Mouse (Mus musculus) limb, embryonic 13.5 days (tissue): Measurements from ENCODE around the gene Gm10197. TPM values are rescaled to one million over a fixed set of nuclear protein-coding genes. Genes with fewer than 3 reads are reported as not detected.
"Not testable (repeated sequence)": the region's sequence is repeated elsewhere in the genome, so short reads cannot be mapped to it uniquely, and the experiment has no call there.

Experiments used
- ATAC-seq: fragments of 200-750 bp; cut with Nextera tagmentation; 2 replicates; pipeline ENCODE4 v1.8.0; 2017; ENCODE audit warnings: low read depth, moderate number of reproducible peaks, moderate TSS enrichment; ENCODE audit not compliant: low FRiP score
- H3K27ac ChIP-seq: fragments of 300-500 bp; sonication (generic); 2 replicates; pipeline ENCODE4 v1.5.1; 2015; ENCODE audit warnings: inconsistent platforms, mild to moderate bottlenecking, moderate library complexity
- H3K27me3 ChIP-seq: fragments of 300-500 bp; sonication (generic); 2 replicates; pipeline ENCODE4 v1.6.1; 2015; ENCODE audit warnings: mild to moderate bottlenecking, inconsistent platforms
- H3K36me3 ChIP-seq: fragments of 300-500 bp; sonication (generic); 2 replicates; pipeline ENCODE4 v1.6.1; 2015; ENCODE audit warnings: inconsistent platforms, mild to moderate bottlenecking, moderate library complexity
- H3K4me1 ChIP-seq: fragments of 300-500 bp; sonication (generic); 2 replicates; pipeline ENCODE4 v1.6.1; 2015; ENCODE audit warnings: inconsistent platforms
- H3K4me2 ChIP-seq: fragments of 300-500 bp; sonication (generic); replicated peaks from 2 replicates; pipeline ENCODE4 v1.6.1; 2015; ENCODE audit warnings: inconsistent platforms, mild to moderate bottlenecking, moderate library complexity
- H3K4me3 ChIP-seq: fragments of 300-500 bp; sonication (generic); 2 replicates; pipeline ENCODE4 v1.5.1; 2015; ENCODE audit warnings: moderate library complexity, mild to moderate bottlenecking, inconsistent platforms
- H3K9ac ChIP-seq: fragments of 300-500 bp; sonication (generic); 2 replicates; pipeline ENCODE4 v1.6.1; 2015; ENCODE audit warnings: mild to moderate bottlenecking, inconsistent platforms
- H3K9me3 ChIP-seq: fragments of 300-500 bp; sonication (generic); 2 replicates; pipeline ENCODE4 v1.6.1; 2016; ENCODE audit warnings: inconsistent platforms
- WGBS: fragments of 180-500 bp; shearing (Covaris S2); methylation state at CpG from one replicate; pipeline ENCODE4 v1.1.7; 2015; 5-methylcytosine and 5-hydroxymethylcytosine counted together
- polyA plus RNA-seq: library from polyadenylated mRNA; unstranded; fragments of >200 nt; fragmentation: Nextera tagmentation; extraction: Ambion mirVana; gene quantifications from 2 replicates; pipeline ENCODE4 v1.2.1, GENCODE M21; 2015

Gene Gm10197
- polyA plus RNA-seq, 1 experiment from 2014 or later = not detected

GRCm38 (mm10) chr19:53404837-53405356, 33.3 kb upstream of the Gm10197 start:
- no peak overlapping the region for H3K4me2 ChIP-seq
- ATAC-seq = no peak
- 85% methylated on average over 18 of the region's 18 CpGs for WGBS
- no peak overlapping the region for H3K4me3 ChIP-seq
- H3K9me3 ChIP-seq = no peaks in the 10 kb centered on the region
- H3K27me3 ChIP-seq = no peaks in the 10 kb centered on the region
- H3K27ac ChIP-seq = no peak overlapping the region
- H3K4me1 ChIP-seq = peaks cover 1% of the 10 kb centered on the region; the same call in 1 of the 2 replicates
- no peaks in the 10 kb centered on the region for H3K36me3 ChIP-seq
- H3K9ac ChIP-seq = no peak overlapping the region

DNA sequence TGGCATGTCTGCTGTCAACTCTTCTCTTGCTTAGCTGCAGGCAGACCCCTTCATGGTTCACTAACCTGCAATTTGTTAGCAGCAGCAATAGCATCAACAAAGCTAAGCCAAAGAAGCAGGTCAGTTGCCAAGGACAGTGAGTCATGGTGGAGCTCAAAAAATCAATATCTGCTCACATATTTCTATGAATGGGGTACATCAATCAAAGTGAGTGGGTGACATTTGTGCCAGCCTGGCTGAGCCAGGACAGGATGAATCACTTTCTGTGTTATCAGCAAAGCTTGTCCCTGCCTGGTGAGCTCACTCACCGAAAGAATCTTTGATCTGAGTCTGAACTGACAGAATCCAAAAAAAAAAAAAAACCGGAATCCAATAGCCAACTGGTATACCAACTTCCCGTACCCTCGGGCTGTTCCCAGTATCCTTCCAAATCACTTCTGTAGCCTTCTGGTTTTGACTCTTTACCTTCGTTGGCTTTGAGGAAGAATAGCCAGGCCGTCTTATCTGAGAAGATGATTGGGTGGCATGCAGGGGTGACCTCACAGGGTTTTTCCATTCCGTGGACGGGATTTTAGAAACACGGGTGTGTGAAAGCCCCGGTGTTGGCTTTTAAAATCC, 32.8 kb upstream of the Gm10197 start:
- no peaks in the 10 kb centered on the region for H3K4me1 ChIP-seq
- ATAC-seq = no peak
- H3K36me3 ChIP-seq = no peaks in the 10 kb centered on the region
- no peaks in the 10 kb centered on the region for H3K9me3 ChIP-seq
- no peak overlapping the region for H3K4me3 ChIP-seq
- WGBS = 93% methylated on average over 10 of the region's 10 CpGs
- no peak overlapping the region for H3K4me2 ChIP-seq
- H3K27ac ChIP-seq = no peak overlapping the region
- no peaks in the 10 kb centered on the region for H3K27me3 ChIP-seq
- no peak overlapping the region for H3K9ac ChIP-seq

DNA sequence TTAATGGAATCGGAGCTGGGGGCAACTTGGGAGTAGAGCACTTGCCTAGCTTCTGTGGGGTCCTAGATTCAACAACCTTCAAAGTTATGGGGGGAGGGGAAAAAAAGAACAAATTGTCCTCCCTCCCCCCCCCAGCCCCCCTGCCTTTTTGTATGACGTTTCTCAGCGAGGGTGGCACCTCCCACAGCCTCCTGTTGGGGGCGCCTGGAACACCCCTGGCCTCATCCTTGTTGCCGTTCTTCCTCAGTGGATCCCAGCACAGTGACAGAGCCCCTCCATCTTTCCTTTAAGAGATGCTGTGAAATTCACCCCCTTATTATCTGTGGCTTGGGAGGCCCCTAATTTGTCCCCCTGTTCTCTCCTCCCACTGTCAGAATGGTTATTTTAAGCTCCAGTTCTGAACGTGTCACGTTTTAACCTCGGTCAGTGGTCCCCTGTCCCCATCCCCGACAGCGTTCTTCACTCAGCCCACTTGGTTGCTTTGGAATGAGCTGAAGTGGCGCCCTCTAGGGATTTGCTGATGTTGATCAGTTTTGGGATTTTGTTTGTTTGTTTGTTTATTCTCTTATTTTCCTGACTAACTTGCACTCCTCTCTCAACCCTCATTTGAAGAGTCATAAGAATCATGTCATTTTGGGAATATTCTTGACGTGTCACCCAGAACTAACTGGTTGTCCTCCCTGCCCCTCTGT, 31.3 kb upstream of the Gm10197 start:
- ATAC-seq = no peak
- H3K4me3 ChIP-seq = no peak overlapping the region

GRCm38 (mm10) chr19:53400332-53401110, 29.0 kb upstream of the Gm10197 start:
- no peaks in the 10 kb centered on the region for H3K36me3 ChIP-seq
- no peak overlapping the region for H3K9ac ChIP-seq
- WGBS = 87% methylated on average over 16 of the region's 16 CpGs
- no peak for ATAC-seq
- no peak overlapping the region for H3K4me2 ChIP-seq
- H3K27ac ChIP-seq = no peak overlapping the region
- no peaks in the 10 kb centered on the region for H3K9me3 ChIP-seq
- no peak overlapping the region for H3K4me3 ChIP-seq
- no peaks in the 10 kb centered on the region for H3K27me3 ChIP-seq
- H3K4me1 ChIP-seq = no peaks in the 10 kb centered on the region

More for the DNA sequence above, 31.3 kb upstream of the Gm10197 start:
- 50% methylated on average over 12 of the region's 12 CpGs for WGBS
- Histone ChIP-seq H3K4me1 (no peaks in the 10 kb centered on the region), H3K27me3 (no peaks in the 10 kb centered on the region), H3K36me3 (no peaks in the 10 kb centered on the region), H3K27ac (no peak overlapping the region), H3K9me3 (no peaks in the 10 kb centered on the region), H3K4me2 (no peak overlapping the region), H3K9ac (no peak overlapping the region)

DNA sequence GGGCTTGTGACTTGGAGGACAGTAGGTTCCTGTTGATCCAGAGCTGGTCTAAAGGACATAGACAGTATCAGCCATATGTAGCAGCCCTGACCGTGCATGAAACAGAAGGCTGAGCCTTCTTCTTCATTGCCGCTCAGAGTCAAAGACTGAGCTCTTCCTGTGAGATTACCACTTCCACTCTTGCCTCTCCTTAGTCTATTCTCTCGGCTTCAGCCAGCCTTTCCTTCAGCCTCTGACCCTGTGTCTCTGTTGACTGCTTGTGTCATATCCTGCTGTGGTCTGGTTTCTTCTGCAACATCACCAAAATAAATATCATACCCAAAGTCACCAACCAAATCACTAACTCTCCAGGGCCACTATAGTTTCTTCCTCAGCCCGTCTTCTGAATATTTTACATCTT, 27.6 kb upstream of the Gm10197 start:
- WGBS = 83% methylated on average over 4 of the region's 4 CpGs
- Histone ChIP-seq H3K27me3 (no peaks in the 10 kb centered on the region), H3K4me2 (no peak overlapping the region), H3K4me1 (no peaks in the 10 kb centered on the region), H3K27ac (no peak overlapping the region), H3K36me3 (no peaks in the 10 kb centered on the region), H3K9ac (no peak overlapping the region), H3K4me3 (no peak overlapping the region), H3K9me3 (no peaks in the 10 kb centered on the region)
- ATAC-seq = no peak

GRCm38 (mm10) chr19:53397451-53398233, 26.1 kb upstream of the Gm10197 start:
- no peak overlapping the region for H3K4me3 ChIP-seq
- no peak for ATAC-seq
- H3K4me1 ChIP-seq = no peaks in the 10 kb centered on the region
- H3K36me3 ChIP-seq = no peaks in the 10 kb centered on the region
- no peak overlapping the region for H3K9ac ChIP-seq
- H3K4me2 ChIP-seq = no peak overlapping the region
- no peaks in the 10 kb centered on the region for H3K27me3 ChIP-seq
- H3K9me3 ChIP-seq = no peaks in the 10 kb centered on the region
- H3K27ac ChIP-seq = no peak overlapping the region
- WGBS = 74% methylated on average over 12 of the region's 12 CpGs

GRCm38 (mm10) chr19:53395805-53396204, 24.2 kb upstream of the Gm10197 start:
- not testable (repeated sequence) for H3K27me3 ChIP-seq, H3K9ac ChIP-seq, H3K4me1 ChIP-seq, H3K4me3 ChIP-seq, H3K36me3 ChIP-seq, H3K9me3 ChIP-seq, ATAC-seq, H3K4me2 ChIP-seq, H3K27ac ChIP-seq
- 63% methylated on average over 5 of the region's 5 CpGs for WGBS

- not testable (repeated sequence) for H3K4me2 ChIP-seq, H3K9me3 ChIP-seq, H3K9ac ChIP-seq, H3K27ac ChIP-seq, H3K4me1 ChIP-seq, H3K4me3 ChIP-seq, H3K36me3 ChIP-seq, ATAC-seq, H3K27me3 ChIP-seq
- 65% methylated on average over 3 of the region's 3 CpGs for WGBS
These were observed 23.4 kb upstream of the Gm10197 start for GRCm38 (mm10) chr19:53394956-53395355.

GRCm38 (mm10) chr19:53394552-53394951, 23.0 kb upstream of the Gm10197 start:
- Histone ChIP-seq H3K27ac (no peak overlapping the region), H3K9ac (no peak overlapping the region), H3K4me3 (no peak overlapping the region), H3K27me3 (no peaks in the 10 kb centered on the region), H3K9me3 (no peaks in the 10 kb centered on the region), H3K4me1 (peaks cover 8% of the 10 kb centered on the region), H3K36me3 (no peaks in the 10 kb centered on the region), H3K4me2 (no peak overlapping the region)
- WGBS = 18% methylated on average over 7 of the region's 7 CpGs
- ATAC-seq = no peak

GRCm38 (mm10) chr19:53393646-53394045, 22.1 kb upstream of the Gm10197 start:
- Histone ChIP-seq H3K9ac (no peak overlapping the region), H3K27ac (no peak overlapping the region), H3K4me1 (peaks cover 13% of the 10 kb centered on the region), H3K9me3 (no peaks in the 10 kb centered on the region), H3K27me3 (no peaks in the 10 kb centered on the region), H3K4me2 (no peak overlapping the region), H3K4me3 (no peak overlapping the region), H3K36me3 (peaks cover 5% of the 10 kb centered on the region)
- no peak for ATAC-seq

DNA sequence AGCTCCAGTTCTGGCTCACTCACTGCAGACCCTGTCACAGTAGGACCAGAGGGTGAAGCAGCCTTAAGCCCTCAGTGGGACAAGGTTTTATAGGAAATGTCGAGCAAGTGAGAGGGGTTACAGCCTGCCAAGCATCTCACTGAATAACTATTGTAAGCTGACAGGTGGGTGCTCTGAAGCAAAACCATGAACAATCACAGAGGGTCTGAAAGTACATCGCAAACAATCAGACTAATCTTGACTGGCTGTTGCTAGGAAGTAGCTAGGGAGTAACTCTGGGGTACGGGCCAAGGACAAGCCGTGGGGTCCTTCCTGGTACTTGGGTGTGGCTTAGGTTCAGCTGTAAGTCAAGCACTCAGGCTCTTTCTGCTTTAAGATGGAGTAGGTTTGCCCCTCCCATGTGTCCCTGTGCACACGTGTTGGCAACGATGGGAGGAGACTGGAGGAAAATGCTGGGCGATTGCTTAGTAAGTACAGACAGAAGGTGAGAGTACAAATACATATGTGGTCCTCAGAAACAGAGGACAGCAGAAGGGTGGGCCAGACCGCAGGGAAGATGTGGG, 21.3 kb upstream of the Gm10197 start:
- Histone ChIP-seq H3K27ac (no peak overlapping the region), H3K4me1 (peaks cover 13% of the 10 kb centered on the region), H3K9me3 (no peaks in the 10 kb centered on the region), H3K4me3 (no peak overlapping the region), H3K27me3 (no peaks in the 10 kb centered on the region), H3K4me2 (no peak overlapping the region), H3K36me3 (peaks cover 13% of the 10 kb centered on the region), H3K9ac (no peak overlapping the region)
- 79% methylated on average over 8 of the region's 8 CpGs for WGBS
- ATAC-seq = no peak
